Mouse (Mus musculus): ENCODE data around the gene Mapk7.

Gene Mapk7

GRCm38 (mm10) chr11:61490944-61491520 lies 3.2 kb downstream of the Mapk7 start:
- no peak for DNase-seq (ENCODE audit: low spot score)

- DNase-seq (ENCODE audit: low spot score): no peak
Observed at GRCm38 (mm10) chr11:61489874-61490273, 4.3 kb downstream of the Mapk7 start.

GRCm38 (mm10) chr11:61489085-61489484 lies 5.1 kb downstream of the Mapk7 start:
- DNase-seq (ENCODE audit: low spot score): no peak

GRCm38 (mm10) chr11:61487936-61488335 lies 6.3 kb downstream of the Mapk7 start:
- no peak for DNase-seq (ENCODE audit: low spot score)

- no peak for DNase-seq (ENCODE audit: low spot score)
Observed at GRCm38 (mm10) chr11:61487401-61487800, 6.8 kb downstream of the Mapk7 start.

- DNase-seq (ENCODE audit: low spot score): no peak
Observed at GRCm38 (mm10) chr11:61486458-61487219, 7.6 kb downstream of the Mapk7 start.

GRCm38 (mm10) chr11:61485541-61486457 lies 8.4 kb downstream of the Mapk7 start:
- DNase-seq (ENCODE audit: low spot score): no peak

GRCm38 (mm10) chr11:61484613-61485540 lies 9.3 kb downstream of the Mapk7 start, which contains the start of gene Mfap4:
TSS of gene Mfap4 (plus strand) at chr11:61485431.
- DNase-seq (ENCODE audit: low spot score): peak; percentile 88

- peak; percentile 48 for DNase-seq (ENCODE audit: low spot score)
Observed at GRCm38 (mm10) chr11:61484256-61484612, 10.0 kb downstream of the Mapk7 start.

GRCm38 (mm10) chr11:61483226-61483845 lies 10.9 kb downstream of the Mapk7 start:
- peak; percentile 72 for DNase-seq (ENCODE audit: low spot score)

GRCm38 (mm10) chr11:61481239-61482090 lies 12.7 kb downstream of the Mapk7 start:
- DNase-seq (ENCODE audit: low spot score): peak; percentile 34

- no peak for DNase-seq (ENCODE audit: low spot score)
Observed at GRCm38 (mm10) chr11:61478788-61479187, 15.4 kb downstream of the Mapk7 start.

GRCm38 (mm10) chr11:61477566-61478508 lies 16.4 kb downstream of the Mapk7 start:
- no peak for DNase-seq (ENCODE audit: low spot score)

- no peak for DNase-seq (ENCODE audit: low spot score)
Observed at GRCm38 (mm10) chr11:61476786-61477382, 17.3 kb downstream of the Mapk7 start.

GRCm38 (mm10) chr11:61473630-61474029 lies 20.6 kb downstream of the Mapk7 start:
- DNase-seq (ENCODE audit: low spot score): no peak

GRCm38 (mm10) chr11:61470880-61471279 lies 23.3 kb downstream of the Mapk7 start:
- DNase-seq (ENCODE audit: low spot score): no peak

GRCm38 (mm10) chr11:61469317-61469917 lies 24.8 kb downstream of the Mapk7 start:
- DNase-seq (ENCODE audit: low spot score): no peak

- no peak for DNase-seq (ENCODE audit: low spot score)
Observed at GRCm38 (mm10) chr11:61468534-61468933, 25.7 kb downstream of the Mapk7 start.
